Mouse (Mus musculus): ENCODE measurements around the gene Slc16a2. TPM values are rescaled to one million over a fixed set of nuclear protein-coding genes. Genes with fewer than 3 reads are reported as not detected.

Slc16a2 gene
- polyA plus RNA-seq (2012; rRNA removed): 49.7 and 59.1 TPM in 2 replicates

GRCm38 (mm10) chrX:103821832-103822196 lies at the start of gene Slc16a2:
Gene Slc16a2, minus strand, starts transcription at chrX:103821983.
- no peak for DNase-seq (ENCODE audit: low read depth)

GRCm38 (mm10) chrX:103863502-103863901 lies 41.7 kb upstream of the Slc16a2 start:
- no peak for DNase-seq (ENCODE audit: low read depth)

GRCm38 (mm10) chrX:103862877-103863276 lies 41.1 kb upstream of the Slc16a2 start:
- DNase-seq (ENCODE audit: low read depth): no peak

GRCm38 (mm10) chrX:103845266-103845665 lies 23.5 kb upstream of the Slc16a2 start:
- DNase-seq (ENCODE audit: low read depth): no peak

- no peak for DNase-seq (ENCODE audit: low read depth)
Observed at GRCm38 (mm10) chrX:103828836-103829235, 7.1 kb upstream of the Slc16a2 start.

- DNase-seq (ENCODE audit: low read depth): no peak
Observed at GRCm38 (mm10) chrX:103822271-103822811, 558 bp upstream of the Slc16a2 start.

- no peak for DNase-seq (ENCODE audit: low read depth)
Observed at GRCm38 (mm10) chrX:103821195-103821831, 470 bp downstream of the Slc16a2 start.

- DNase-seq (ENCODE audit: low read depth): no peak
Observed at GRCm38 (mm10) chrX:103820307-103821194, 1.2 kb downstream of the Slc16a2 start.

GRCm38 (mm10) chrX:103819253-103819652 lies 2.5 kb downstream of the Slc16a2 start:
- DNase-seq (ENCODE audit: low read depth): no peak

- no peak for DNase-seq (ENCODE audit: low read depth)
Observed at GRCm38 (mm10) chrX:103812690-103813089, 9.1 kb downstream of the Slc16a2 start.

GRCm38 (mm10) chrX:103810483-103810882 lies 11.3 kb downstream of the Slc16a2 start:
- no peak for DNase-seq (ENCODE audit: low read depth)

GRCm38 (mm10) chrX:103806373-103806772 lies 15.4 kb downstream of the Slc16a2 start:
- no peak for DNase-seq (ENCODE audit: low read depth)

- DNase-seq (ENCODE audit: low read depth): no peak
Observed at GRCm38 (mm10) chrX:103796961-103797360, 24.8 kb downstream of the Slc16a2 start.

GRCm38 (mm10) chrX:103795506-103795905 lies 26.3 kb downstream of the Slc16a2 start:
- DNase-seq (ENCODE audit: low read depth): no peak

- no peak for DNase-seq (ENCODE audit: low read depth)
Observed at GRCm38 (mm10) chrX:103791329-103791728, 30.5 kb downstream of the Slc16a2 start.

GRCm38 (mm10) chrX:103785681-103786080 lies 36.1 kb downstream of the Slc16a2 start:
- no peak for DNase-seq (ENCODE audit: low read depth)

GRCm38 (mm10) chrX:103776412-103776811 lies 45.4 kb downstream of the Slc16a2 start:
- no peak for DNase-seq (ENCODE audit: low read depth)

GRCm38 (mm10) chrX:103746197-103746596 lies 75.6 kb downstream of the Slc16a2 start:
- DNase-seq (ENCODE audit: low read depth): no peak

GRCm38 (mm10) chrX:103744171-103745039 lies 77.4 kb downstream of the Slc16a2 start:
- no peak for DNase-seq (ENCODE audit: low read depth)

GRCm38 (mm10) chrX:103742057-103742315 lies 79.8 kb downstream of the Slc16a2 start:
- DNase-seq (ENCODE audit: low read depth): no peak

- DNase-seq (ENCODE audit: low read depth): no peak
Observed at GRCm38 (mm10) chrX:103741215-103742056, 80.3 kb downstream of the Slc16a2 start.
